Mouse (Mus musculus) erythroblast, embryonic 14.5 days (primary cell): ENCODE measurements around the gene Fev.

ENCODE experiments used
- GATA1 ChIP-seq: IDR thresholded peaks from 2 replicates; pipeline ENCODE4 v1.6.1; 2012; ENCODE audit warnings: low read length, inconsistent platforms, mixed read lengths
- TAL1 ChIP-seq: IDR thresholded peaks from 3 replicates; pipeline ENCODE4 v1.6.1; 2012; ENCODE audit warnings: low read length, inconsistent platforms, mixed read lengths

DNA sequence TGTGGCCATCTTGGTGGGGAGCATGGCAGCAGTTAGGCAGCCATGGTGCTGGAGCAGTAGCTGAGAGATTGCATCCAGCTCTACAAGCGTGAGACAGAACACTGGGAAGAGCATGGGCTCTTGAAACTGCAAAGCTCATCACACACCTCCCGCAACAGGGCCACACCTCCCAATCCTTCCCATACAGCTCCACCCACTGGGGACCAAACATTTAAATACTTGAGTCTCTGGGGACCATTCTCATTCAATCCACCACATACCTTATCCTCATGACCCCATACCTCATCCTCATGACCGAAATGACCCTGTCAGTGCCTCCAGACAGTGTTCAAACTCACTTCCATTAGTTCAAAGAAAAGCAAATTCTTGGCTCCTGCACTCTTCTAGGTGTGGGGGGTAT, 52.0 kb downstream of the Fev start:
- TF ChIP-seq GATA1, result no peak
- no peak for TF ChIP-seq TAL1
